Mouse (Mus musculus) midbrain, embryonic 13.5 days (tissue): ENCODE results near the gene Rnaset2b. TPM values are rescaled to one million over a fixed set of nuclear protein-coding genes. Genes with fewer than 3 reads are reported as not detected.
"Not testable (repeated sequence)": the region's sequence is repeated elsewhere in the genome, so short reads cannot be mapped to it uniquely, and the experiment has no call there.

Experiments
- ATAC-seq: fragments of 200-750 bp; cut with Nextera tagmentation; 2 replicates; pipeline ENCODE4 v1.8.0; 2017; ENCODE audit warnings: mild to moderate bottlenecking, moderate TSS enrichment, moderate library complexity
- H3K27ac ChIP-seq: fragments of 300-500 bp; sonication (generic); 2 replicates; pipeline ENCODE4 v1.5.1; 2015; ENCODE audit warnings: inconsistent platforms, mild to moderate bottlenecking, moderate library complexity
- H3K27me3 ChIP-seq: fragments of 300-500 bp; sonication (generic); 2 replicates; pipeline ENCODE4 v1.6.1; 2015; ENCODE audit warnings: mild to moderate bottlenecking, inconsistent platforms
- H3K36me3 ChIP-seq: fragments of 300-500 bp; sonication (generic); 2 replicates; pipeline ENCODE4 v1.6.1; 2015; ENCODE audit warnings: mild to moderate bottlenecking, inconsistent platforms
- H3K4me1 ChIP-seq: fragments of 300-500 bp; sonication (generic); replicated peaks from 2 replicates; pipeline ENCODE4 v1.6.1; 2015; ENCODE audit warnings: inconsistent platforms
- H3K4me2 ChIP-seq: fragments of 300-500 bp; sonication (generic); replicated peaks from 2 replicates; pipeline ENCODE4 v1.6.1; 2015; ENCODE audit warnings: moderate library complexity, mild to moderate bottlenecking, inconsistent platforms
- H3K4me3 ChIP-seq: fragments of 300-500 bp; sonication (generic); replicated peaks from 2 replicates; pipeline ENCODE4 v1.5.1; 2015; ENCODE audit warnings: mild to moderate bottlenecking, inconsistent platforms
- H3K9ac ChIP-seq: fragments of 300-500 bp; sonication (generic); replicated peaks from 2 replicates; pipeline ENCODE4 v1.6.1; 2015; ENCODE audit warnings: mild to moderate bottlenecking, inconsistent platforms
- H3K9me3 ChIP-seq: fragments of 300-500 bp; sonication (generic); 2 replicates; pipeline ENCODE4 v1.6.1; 2016; ENCODE audit warnings: mild to moderate bottlenecking, inconsistent platforms
- WGBS: fragments of 180-500 bp; shearing (Covaris S2); methylation state at CpG from one replicate; pipeline ENCODE4 v1.1.7; 2015; 5-methylcytosine and 5-hydroxymethylcytosine counted together
- polyA plus RNA-seq: library from polyadenylated mRNA; unstranded; fragments of >200 nt; fragmentation: Nextera tagmentation; extraction: Ambion mirVana; gene quantifications from 2 replicates; pipeline ENCODE4 v1.2.1, GENCODE M21; 2015

The Rnaset2b gene
- polyA plus RNA-seq, 1 experiment from 2014 or later: 87.0 TPM

- H3K4me3 ChIP-seq, H3K4me2 ChIP-seq, H3K27me3 ChIP-seq, H3K27ac ChIP-seq, H3K9ac ChIP-seq, H3K9me3 ChIP-seq, H3K36me3 ChIP-seq, H3K4me1 ChIP-seq, ATAC-seq: not testable (repeated sequence)
- 80% methylated on average over 4 of the region's 6 CpGs for WGBS
Observed at GRCm38 (mm10) chr17:6962339-6962738, 8.1 kb upstream of the Rnaset2b start.

- H3K9ac ChIP-seq, H3K4me2 ChIP-seq, H3K36me3 ChIP-seq, H3K9me3 ChIP-seq, H3K27me3 ChIP-seq, H3K4me3 ChIP-seq, H3K4me1 ChIP-seq, ATAC-seq, H3K27ac ChIP-seq: not testable (repeated sequence)
- 83% methylated on average over 4 of the region's 4 CpGs for WGBS
Observed at GRCm38 (mm10) chr17:6962936-6963335, 7.5 kb upstream of the Rnaset2b start.

DNA sequence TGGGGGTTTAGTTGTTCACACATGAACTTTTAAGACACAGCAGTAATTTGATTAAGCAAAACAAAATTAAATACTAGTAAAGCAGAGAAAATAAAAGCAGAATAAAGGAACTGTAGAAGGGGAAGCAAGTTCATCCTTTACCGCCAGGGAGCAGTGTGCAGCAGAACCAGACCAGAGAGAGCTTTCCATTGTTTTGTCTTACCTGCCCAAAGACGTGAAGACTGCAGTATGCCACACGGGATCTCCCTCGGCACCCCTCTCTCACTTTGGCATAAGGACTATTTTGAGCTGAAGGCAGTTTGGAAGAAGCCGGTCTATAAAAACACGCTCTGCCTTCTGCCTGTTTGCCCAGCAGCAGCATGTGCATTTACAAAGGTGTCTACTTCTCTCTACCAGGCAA lies 5.1 kb upstream of the Rnaset2b start:
- not testable (repeated sequence) for H3K9me3 ChIP-seq, H3K27me3 ChIP-seq, H3K9ac ChIP-seq, H3K4me3 ChIP-seq, H3K27ac ChIP-seq, H3K4me2 ChIP-seq, ATAC-seq, H3K4me1 ChIP-seq, H3K36me3 ChIP-seq
- 13% methylated on average over 6 of the region's 6 CpGs for WGBS

DNA sequence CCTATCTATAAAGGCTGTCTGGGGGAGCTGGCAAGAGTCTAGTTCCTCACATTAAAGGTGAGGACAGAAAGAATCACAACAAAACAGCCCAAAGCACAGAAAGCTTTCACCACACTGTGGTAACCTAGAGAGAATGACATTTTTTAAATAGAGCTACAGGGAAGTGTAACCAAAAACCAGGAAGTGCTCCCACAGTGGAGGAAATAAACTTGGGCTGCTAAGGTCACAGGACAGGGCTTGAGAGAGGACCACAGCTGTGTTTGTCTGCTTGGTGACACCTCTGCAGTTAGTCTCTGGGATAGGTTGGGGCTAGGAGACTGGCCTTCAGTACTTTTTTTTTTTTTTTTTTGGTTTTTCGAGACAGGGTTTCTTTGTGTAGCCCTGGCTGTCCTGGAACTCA lies 2.8 kb upstream of the Rnaset2b start:
- H3K27ac ChIP-seq, H3K9ac ChIP-seq, H3K36me3 ChIP-seq, H3K4me1 ChIP-seq, H3K27me3 ChIP-seq, H3K4me2 ChIP-seq, ATAC-seq, H3K9me3 ChIP-seq, H3K4me3 ChIP-seq: not testable (repeated sequence)
- 40% methylated on average over 1 of the region's 1 CpGs for WGBS

GRCm38 (mm10) chr17:6971238-6971637 lies 804 bp downstream of the Rnaset2b start:
- not testable (repeated sequence) for H3K36me3 ChIP-seq, H3K27me3 ChIP-seq, H3K4me2 ChIP-seq, H3K4me3 ChIP-seq, H3K27ac ChIP-seq, ATAC-seq, H3K4me1 ChIP-seq, H3K9me3 ChIP-seq, H3K9ac ChIP-seq
- WGBS: 86% methylated on average over 8 of the region's 8 CpGs

- H3K9me3 ChIP-seq, H3K36me3 ChIP-seq, H3K4me1 ChIP-seq, H3K27me3 ChIP-seq, ATAC-seq, H3K4me2 ChIP-seq, H3K27ac ChIP-seq, H3K4me3 ChIP-seq, H3K9ac ChIP-seq: not testable (repeated sequence)
- WGBS: 57% methylated on average over 4 of the region's 4 CpGs
Observed at GRCm38 (mm10) chr17:6972836-6973396, 2.5 kb downstream of the Rnaset2b start.

DNA sequence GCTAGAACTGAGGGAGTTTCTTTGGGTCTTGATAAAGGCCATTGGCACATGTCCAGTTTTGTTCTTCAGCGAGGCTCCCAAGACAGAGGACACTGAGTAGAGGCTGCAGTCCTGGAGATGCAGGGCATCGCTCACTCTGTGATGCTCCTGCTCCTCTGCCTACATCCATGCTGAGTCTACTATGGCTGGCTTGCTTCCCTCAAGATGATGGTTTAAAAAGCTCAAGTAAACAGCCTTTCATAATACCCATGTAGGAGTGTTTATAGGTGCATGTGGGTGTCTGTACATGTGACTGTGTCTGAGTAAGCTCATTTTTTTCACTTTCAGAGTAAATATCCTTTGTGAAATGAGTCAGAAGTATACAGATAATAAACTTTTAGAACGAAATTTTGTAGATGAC lies 4.6 kb downstream of the Rnaset2b start:
- H3K36me3 ChIP-seq, H3K4me2 ChIP-seq, H3K4me3 ChIP-seq, H3K4me1 ChIP-seq, H3K9ac ChIP-seq, H3K27me3 ChIP-seq, H3K27ac ChIP-seq, H3K9me3 ChIP-seq, ATAC-seq: not testable (repeated sequence)
- WGBS: 80% methylated on average over 3 of the region's 3 CpGs

DNA sequence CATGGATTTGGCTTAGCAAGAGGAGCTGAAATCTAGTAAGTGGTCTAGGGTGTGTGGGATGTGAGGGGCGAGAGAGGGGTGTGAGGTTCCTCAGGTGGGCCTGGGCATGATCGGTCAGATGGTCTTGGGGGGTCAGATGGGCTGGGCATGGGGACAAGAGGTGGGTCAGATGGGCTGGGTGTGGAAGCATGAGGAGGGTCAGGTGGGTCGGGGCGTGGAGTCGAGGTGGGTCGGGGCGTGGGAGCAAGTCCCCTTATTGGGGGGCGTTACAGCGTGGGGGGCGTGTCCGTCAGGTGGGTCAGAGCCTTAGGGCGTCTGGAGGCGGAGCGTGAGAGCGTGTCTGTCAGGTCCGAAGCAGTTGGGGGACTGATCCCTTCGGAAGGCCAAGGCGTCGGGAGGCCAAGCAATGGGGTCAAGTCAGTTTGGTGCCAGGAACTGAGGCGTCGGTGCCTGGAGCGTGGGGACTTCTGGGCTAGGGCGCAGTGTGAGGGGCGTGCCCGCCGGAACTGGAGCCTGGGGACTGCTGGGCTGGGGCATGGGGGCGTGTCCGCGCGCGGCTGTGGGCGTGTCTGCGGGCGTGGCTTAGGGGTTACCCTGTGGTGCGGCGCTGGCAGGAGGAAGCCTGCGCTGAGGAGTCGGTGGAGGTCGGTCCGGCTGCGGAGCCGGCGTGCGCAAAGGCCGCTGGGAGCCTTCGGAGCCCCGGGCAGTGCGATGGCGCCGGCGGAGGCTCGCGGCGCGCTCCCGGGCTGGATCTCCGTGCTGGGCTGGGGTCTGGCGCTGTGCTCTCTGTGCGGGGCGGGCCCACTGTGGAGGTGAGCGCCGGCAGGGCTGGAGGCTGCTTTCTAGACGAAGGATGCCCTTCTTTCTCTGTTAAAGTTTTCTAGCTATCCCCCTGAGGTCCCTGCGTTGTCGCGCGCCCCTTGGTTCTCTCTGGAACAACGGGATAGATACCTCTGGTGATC lies 8.1 kb downstream of the Rnaset2b start, which contains the start of gene Gm49721:
Gene Gm49721 (plus strand): TSS at position 618 of the 962 bp plus-strand sequence.
- not testable (repeated sequence) for H3K4me1 ChIP-seq, H3K36me3 ChIP-seq, H3K27ac ChIP-seq, H3K9me3 ChIP-seq, H3K27me3 ChIP-seq
- Histone ChIP-seq H3K4me3 (peak within 1 kb of the TSS; percentile 50), H3K4me2 (peak within 1 kb of the TSS; percentile 62), H3K9ac (peak within 1 kb of the TSS; percentile 70)
- WGBS: 1% methylated on average over 53 of the region's 68 CpGs
- peak; percentile 98 for ATAC-seq

DNA sequence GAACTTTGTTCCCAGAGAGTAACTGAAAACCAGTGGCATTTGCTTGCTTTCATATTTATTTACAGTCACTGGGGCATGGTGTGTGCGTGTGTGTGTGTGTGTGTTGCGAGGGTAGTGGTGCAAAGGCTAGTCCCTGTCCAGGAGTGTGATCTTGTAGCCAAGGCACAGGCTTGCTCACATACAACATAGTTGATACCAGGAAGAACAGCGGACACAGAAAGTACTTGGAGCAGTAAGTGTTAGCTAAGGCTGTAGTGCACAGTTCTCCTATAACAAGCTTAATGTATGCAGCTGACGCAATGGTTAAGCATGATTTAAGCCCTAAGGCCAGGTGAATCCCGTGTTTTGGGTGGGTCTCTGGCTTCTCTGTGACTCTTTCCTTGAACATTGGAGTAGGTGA lies 8.9 kb downstream of the Rnaset2b start:
- not testable (repeated sequence) for H3K36me3 ChIP-seq, H3K9me3 ChIP-seq, H3K27ac ChIP-seq, H3K9ac ChIP-seq, H3K27me3 ChIP-seq, H3K4me1 ChIP-seq
- 0 out of 2 replicates have a peak, but pooled peaks have one; percentile 7 for ATAC-seq
- WGBS: 24% methylated on average over 5 of the region's 5 CpGs
- Histone ChIP-seq H3K4me3 (peak overlapping the region; percentile 50), H3K4me2 (peak overlapping the region; percentile 62)

- not testable (repeated sequence) for H3K9ac ChIP-seq, ATAC-seq, H3K36me3 ChIP-seq, H3K27me3 ChIP-seq, H3K4me1 ChIP-seq, H3K9me3 ChIP-seq, H3K27ac ChIP-seq, H3K4me3 ChIP-seq, H3K4me2 ChIP-seq
- WGBS: 98% methylated on average over 5 of the region's 8 CpGs
Observed at GRCm38 (mm10) chr17:6980144-6980543, 9.7 kb downstream of the Rnaset2b start.

GRCm38 (mm10) chr17:6986118-6986517 lies 15.7 kb downstream of the Rnaset2b start:
- H3K36me3 ChIP-seq, H3K27ac ChIP-seq, H3K9ac ChIP-seq, H3K9me3 ChIP-seq, H3K4me2 ChIP-seq, ATAC-seq, H3K4me1 ChIP-seq, H3K4me3 ChIP-seq, H3K27me3 ChIP-seq: not testable (repeated sequence)
- WGBS: 97% methylated on average over 1 of the region's 1 CpGs

- H3K36me3 ChIP-seq, H3K9ac ChIP-seq, H3K27me3 ChIP-seq, H3K4me2 ChIP-seq, H3K4me3 ChIP-seq, ATAC-seq, H3K4me1 ChIP-seq, H3K9me3 ChIP-seq, H3K27ac ChIP-seq: not testable (repeated sequence)
- WGBS: no CpG with 5 or more reads among the region's 6 CpGs
Observed at GRCm38 (mm10) chr17:6995504-6995903, 25.1 kb downstream of the Rnaset2b start.
